Mouse (Mus musculus): ENCODE results near the gene Ass1. TPM values are rescaled to one million over a fixed set of nuclear protein-coding genes. Genes with fewer than 3 reads are reported as not detected.
A peak's percentile ranks its signal among the peaks of the same experiment; 100 is the strongest.

The Ass1 gene
- total and polyA plus RNA-seq, 3 experiments: 4.9 to 6.5 (median 5.4) TPM

- DNase-seq: no peak
- WGBS: 69% methylated on average over 14 of the region's 14 CpGs
- TF ChIP-seq POLR2A (IDR thresholded peaks at IDR 0.05; ENCODE audit: insufficient read depth, low read depth, low read length) (no peak), EP300 (IDR thresholded peaks at IDR 0.05; ENCODE audit: insufficient read depth, low read depth, low read length) (no peak), CTCF (IDR thresholded peaks at IDR 0.05) (no peak)
- intact Hi-C loops (cut with DNase I): no loop called here
- Histone ChIP-seq H3K36me3 (ENCODE audit: control insufficient read depth, insufficient read depth, low read length) (no peaks in the 10 kb centered on the region), H3K27me3 (ENCODE audit: control insufficient read depth, insufficient read depth, low read length) (no peaks in the 10 kb centered on the region), H3K79me2 (replicated peaks; ENCODE audit: control insufficient read depth, insufficient read depth, low read length) (no peaks in the 10 kb centered on the region), H3K9ac (ENCODE audit: low read depth, low read length) (no peak overlapping the region), H3K27ac (no peak overlapping the region), H3K4me3 (no peak overlapping the region), H3K4me1 (ENCODE audit: control insufficient read depth, insufficient read depth, low read length) (no peaks in the 10 kb centered on the region)
These were observed 32.3 kb upstream of the Ass1 start for GRCm38 (mm10) chr2:31437480-31438245.

DNA sequence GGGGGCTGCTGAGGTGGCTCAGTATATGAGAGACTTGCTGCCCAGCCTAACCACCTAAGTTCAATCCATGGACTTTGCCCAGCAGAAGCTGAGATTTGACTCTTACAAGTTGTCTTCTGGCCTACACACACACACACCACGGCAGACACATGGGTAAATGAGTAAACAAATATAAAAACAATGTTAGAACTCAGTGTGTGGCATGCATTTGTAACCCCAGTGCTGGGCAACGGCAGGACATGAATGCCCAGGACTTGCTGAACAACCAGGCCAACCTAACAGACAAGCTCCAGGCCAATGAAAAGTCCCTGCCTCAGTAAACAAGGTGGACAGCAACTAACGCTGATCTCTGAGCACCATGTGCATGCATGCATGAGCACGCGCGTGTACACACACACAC, 30.4 kb upstream of the Ass1 start:
- Histone ChIP-seq H3K27ac (no peak overlapping the region), H3K79me2 (replicated peaks; ENCODE audit: control insufficient read depth, insufficient read depth, low read length) (no peaks in the 10 kb centered on the region), H3K36me3 (ENCODE audit: control insufficient read depth, insufficient read depth, low read length) (no peaks in the 10 kb centered on the region), H3K4me1 (ENCODE audit: control insufficient read depth, insufficient read depth, low read length) (no peaks in the 10 kb centered on the region), H3K9ac (ENCODE audit: low read depth, low read length) (no peak overlapping the region), H3K27me3 (ENCODE audit: control insufficient read depth, insufficient read depth, low read length) (no peaks in the 10 kb centered on the region), H3K4me3 (no peak overlapping the region)
- WGBS: 90% methylated on average over 6 of the region's 6 CpGs
- TF ChIP-seq CTCF (IDR thresholded peaks at IDR 0.05): no peak
- no peak for TF ChIP-seq EP300 (IDR thresholded peaks at IDR 0.05; ENCODE audit: insufficient read depth, low read depth, low read length)
- TF ChIP-seq POLR2A (IDR thresholded peaks at IDR 0.05; ENCODE audit: insufficient read depth, low read depth, low read length): no peak
- intact Hi-C loops (cut with DNase I): no loop called here
- no peak for DNase-seq

- no peaks in the 10 kb centered on the region for H3K4me1 ChIP-seq (ENCODE audit: control insufficient read depth, insufficient read depth, low read length)
- H3K36me3 ChIP-seq (ENCODE audit: control insufficient read depth, insufficient read depth, low read length): no peaks in the 10 kb centered on the region
- no peaks in the 10 kb centered on the region for H3K79me2 ChIP-seq (replicated peaks; ENCODE audit: control insufficient read depth, insufficient read depth, low read length)
- intact Hi-C loops (cut with DNase I): no loop called here
- peak in 1 of 2 experiments; percentile 27 for DNase-seq
- WGBS: 54% methylated on average over 11 of the region's 11 CpGs
- TF ChIP-seq POLR2A (IDR thresholded peaks at IDR 0.05; ENCODE audit: insufficient read depth, low read depth, low read length) (no peak), EP300 (IDR thresholded peaks at IDR 0.05; ENCODE audit: insufficient read depth, low read depth, low read length) (no peak), CTCF (IDR thresholded peaks at IDR 0.05) (no peak)
- no peak overlapping the region for H3K9ac ChIP-seq (ENCODE audit: low read depth, low read length)
- H3K27me3 ChIP-seq (ENCODE audit: control insufficient read depth, insufficient read depth, low read length): no peaks in the 10 kb centered on the region
- H3K4me3 ChIP-seq: no peak overlapping the region
- H3K27ac ChIP-seq: no peak overlapping the region; the same call in 1 of the 2 replicates
These were observed 27.4 kb upstream of the Ass1 start for GRCm38 (mm10) chr2:31442480-31443160.

DNA sequence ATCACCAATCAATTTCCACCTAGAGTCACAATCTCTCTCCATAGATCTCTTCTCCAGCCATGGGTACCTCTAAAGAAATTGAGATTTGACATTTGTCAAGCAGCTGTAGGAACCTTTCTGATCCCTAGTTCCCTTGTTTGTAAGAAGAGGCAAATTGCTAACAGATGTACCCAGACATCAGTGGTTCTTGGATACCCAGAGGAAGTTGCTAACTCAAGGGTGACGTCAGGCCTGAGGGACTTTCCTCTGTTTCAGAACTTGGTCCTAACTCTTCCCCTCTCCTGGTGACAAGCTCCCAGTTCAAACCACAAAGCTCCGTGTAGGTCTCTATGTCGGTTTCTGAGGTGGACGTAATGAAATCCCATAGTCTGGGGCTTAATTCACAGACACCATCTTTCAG, 24.0 kb upstream of the Ass1 start:
- Histone ChIP-seq H3K36me3 (ENCODE audit: control insufficient read depth, insufficient read depth, low read length) (no peaks in the 10 kb centered on the region), H3K4me1 (ENCODE audit: control insufficient read depth, insufficient read depth, low read length) (no peaks in the 10 kb centered on the region; the same call in 1 of the 2 replicates), H3K27me3 (ENCODE audit: control insufficient read depth, insufficient read depth, low read length) (no peaks in the 10 kb centered on the region), H3K4me3 (no peak overlapping the region), H3K27ac (no peak overlapping the region), H3K9ac (ENCODE audit: low read depth, low read length) (no peak overlapping the region), H3K79me2 (replicated peaks; ENCODE audit: control insufficient read depth, insufficient read depth, low read length) (no peaks in the 10 kb centered on the region)
- no peak for DNase-seq
- TF ChIP-seq POLR2A (IDR thresholded peaks at IDR 0.05; ENCODE audit: insufficient read depth, low read depth, low read length): no peak
- TF ChIP-seq EP300 (IDR thresholded peaks at IDR 0.05; ENCODE audit: insufficient read depth, low read depth, low read length): no peak
- TF ChIP-seq CTCF (IDR thresholded peaks at IDR 0.05): no peak
- intact Hi-C loops (cut with DNase I): no loop called here
- WGBS: 68% methylated on average over 4 of the region's 4 CpGs

- WGBS: 64% methylated on average over 4 of the region's 4 CpGs
- DNase-seq: no peak
- H3K27me3 ChIP-seq (ENCODE audit: control insufficient read depth, insufficient read depth, low read length): no peaks in the 10 kb centered on the region
- H3K9ac ChIP-seq (ENCODE audit: low read depth, low read length): no peak overlapping the region
- no peaks in the 10 kb centered on the region; the same call in 1 of the 2 replicates for H3K4me1 ChIP-seq (ENCODE audit: control insufficient read depth, insufficient read depth, low read length)
- no peaks in the 10 kb centered on the region for H3K79me2 ChIP-seq (replicated peaks; ENCODE audit: control insufficient read depth, insufficient read depth, low read length)
- no peak overlapping the region for H3K27ac ChIP-seq
- no peaks in the 10 kb centered on the region for H3K36me3 ChIP-seq (ENCODE audit: control insufficient read depth, insufficient read depth, low read length)
- TF ChIP-seq POLR2A (IDR thresholded peaks at IDR 0.05; ENCODE audit: insufficient read depth, low read depth, low read length) (no peak), CTCF (IDR thresholded peaks at IDR 0.05) (no peak), EP300 (IDR thresholded peaks at IDR 0.05; ENCODE audit: insufficient read depth, low read depth, low read length) (no peak)
- no peak overlapping the region for H3K4me3 ChIP-seq
- intact Hi-C loops (cut with DNase I): no loop called here
These were observed 23.6 kb upstream of the Ass1 start for GRCm38 (mm10) chr2:31446456-31446855.

GRCm38 (mm10) chr2:31447536-31447935, 22.5 kb upstream of the Ass1 start:
- WGBS: 75% methylated on average over 2 of the region's 2 CpGs
- no peaks in the 10 kb centered on the region for H3K79me2 ChIP-seq (replicated peaks; ENCODE audit: control insufficient read depth, insufficient read depth, low read length)
- intact Hi-C loops (cut with DNase I): no loop called here
- H3K4me1 ChIP-seq (ENCODE audit: control insufficient read depth, insufficient read depth, low read length): no peaks in the 10 kb centered on the region; the same call in 1 of the 2 replicates
- no peak overlapping the region for H3K4me3 ChIP-seq
- no peaks in the 10 kb centered on the region for H3K27me3 ChIP-seq (ENCODE audit: control insufficient read depth, insufficient read depth, low read length)
- no peak for DNase-seq
- H3K9ac ChIP-seq (ENCODE audit: low read depth, low read length): no peak overlapping the region
- H3K27ac ChIP-seq: no peak overlapping the region
- TF ChIP-seq POLR2A (IDR thresholded peaks at IDR 0.05; ENCODE audit: insufficient read depth, low read depth, low read length) (no peak), EP300 (IDR thresholded peaks at IDR 0.05; ENCODE audit: insufficient read depth, low read depth, low read length) (no peak), CTCF (IDR thresholded peaks at IDR 0.05) (no peak)
- H3K36me3 ChIP-seq (ENCODE audit: control insufficient read depth, insufficient read depth, low read length): no peaks in the 10 kb centered on the region

Data from heart, adult 2 months (tissue).